In genomic region chr10:60830556-60831350, GRCm38 (mm10) we compare ENCODE assay signal across 8 mouse cellular contexts. TPM values are rescaled to one million over a fixed set of nuclear protein-coding genes. Genes with fewer than 3 reads are reported as not detected.
DNase-seq lines count a peak whose midpoint lies in the region; ATAC-seq and TF ChIP-seq lines count a peak whose summit lies in the region.

No protein-coding gene starts in this region.

- no peak for DNase-seq in spleen, adult 2 months (ENCODE audit: low read depth in 1 of 2, low spot score in 2 of 2)
- no peak for DNase-seq in spleen, adult 18-20 months
- peak; percentile 74 to 78 for DNase-seq in cerebellum, postnatal 25 days
- DNase-seq in heart, postnatal 4 days = peak; percentile 37
- no peak for DNase-seq in liver, embryonic 13.5 days
- DNase-seq in adipocyte (ENCODE audit: low spot score) = no peak
- no peak for DNase-seq in yolk sac, embryonic 10.5 days (ENCODE audit: low spot score)

- 2% methylated on average over 78 of the region's 78 CpGs for WGBS in spleen, adult 2 months
- 1% methylated on average over 78 of the region's 78 CpGs for WGBS in liver, embryonic 13.5 days (ENCODE audit: insufficient replicate concordance)

- no peak for ATAC-seq in liver, embryonic 13.5 days (ENCODE audit: low read depth)
- ATAC-seq in CD4-positive, CD25-positive, alpha-beta regulatory T cell, adult 4 months = no peak

- no peak overlapping the region; the same call in 1 of the 2 replicates for H3K27ac ChIP-seq in spleen, adult 2 months (ENCODE audit: insufficient read depth, low read length)
- H3K27ac ChIP-seq in liver, embryonic 13.5 days = no peak overlapping the region

- peaks cover 15% of the 10 kb centered on the region for H3K27me3 ChIP-seq in spleen, adult 2 months (ENCODE audit: control insufficient read depth, insufficient read depth, low read length)
- H3K27me3 ChIP-seq in liver, embryonic 13.5 days = peaks cover 93% of the 10 kb centered on the region

- H3K4me3 ChIP-seq in spleen, adult 2 months (ENCODE audit: extremely low read depth, insufficient read depth, insufficient read length) = peak overlapping the region; percentile 35; the same call in 1 of the 2 replicates
- H3K4me3 ChIP-seq in liver, embryonic 13.5 days (replicated peaks) = peak overlapping the region; percentile 57

- TF ChIP-seq POLR2A in spleen, adult 2 months (IDR thresholded peaks at IDR 0.05; ENCODE audit: low read depth, low read length) = no peak

- H3K9ac ChIP-seq in liver, embryonic 13.5 days = peak overlapping the region; percentile 47

- no peaks in the 10 kb centered on the region for H3K9me3 ChIP-seq in liver, embryonic 13.5 days (replicated peaks)

- H3K4me2 ChIP-seq in liver, embryonic 13.5 days = peak overlapping the region; percentile 68

- TF ChIP-seq CTCF in spleen, adult 2 months (IDR thresholded peaks at IDR 0.05; ENCODE audit: extremely low read depth, insufficient read depth, insufficient read length, insufficient replicate concordance) = no peak

- H3K36me3 ChIP-seq in spleen, adult 2 months (ENCODE audit: control insufficient read depth, insufficient read depth, low read length) = no peaks in the 10 kb centered on the region
- H3K36me3 ChIP-seq in liver, embryonic 13.5 days = no peaks in the 10 kb centered on the region

- peaks cover 8% of the 10 kb centered on the region for H3K4me1 ChIP-seq in spleen, adult 2 months (ENCODE audit: control insufficient read depth, insufficient read depth, insufficient read length)
- peaks cover 25% of the 10 kb centered on the region for H3K4me1 ChIP-seq in liver, embryonic 13.5 days (replicated peaks)

RNA-seq across cellular contexts. Expression of gene Unc5b, which starts 0.6 kb away (rescaled TPM):
- polyA plus RNA-seq in spleen, adult 2 months (2012; rRNA removed) = 3.8 and 4.8 TPM in 2 replicates
- total RNA-seq in heart, postnatal 4 days (2021) = 10 to 100 TPM; 42.1 to 43.3 TPM
- polyA plus RNA-seq in liver, embryonic 13.5 days (2015; fragmentation: Nextera tagmentation; extraction: Ambion mirVana) = 0.45 and 0.52 TPM in 2 replicates
- not detected for polyA plus RNA-seq in CD4-positive, CD25-positive, alpha-beta regulatory T cell, adult 4 months (2017; shearing (Covaris generic))

Comparison
In these comparisons a context has a peak if more than half of its experiments do, and no peak if none do; other contexts are left out.
1. DNase-seq: peak in cerebellum, postnatal 25 days (2 of 2) and heart, postnatal 4 days (single experiment); none in spleen, adult 2 months (0 of 2), spleen, adult 18-20 months (0 of 2), liver, embryonic 13.5 days (single experiment), adipocyte (single experiment) and yolk sac, embryonic 10.5 days (single experiment).